Mouse (Mus musculus) ES-E14 (cell line): ENCODE results near the gene Rnf141.

Source experiments
- CHD2 ChIP-seq: IDR thresholded peaks from 2 replicates; pipeline ENCODE4 v1.6.1; 2014; ENCODE audit warnings: mild to moderate bottlenecking, low read depth, low read length, inconsistent platforms
- ZNF384 ChIP-seq: IDR thresholded peaks from 2 replicates; pipeline ENCODE4 v1.6.1; 2012; ENCODE audit warnings: low read depth, low read length, inconsistent platforms

DNA sequence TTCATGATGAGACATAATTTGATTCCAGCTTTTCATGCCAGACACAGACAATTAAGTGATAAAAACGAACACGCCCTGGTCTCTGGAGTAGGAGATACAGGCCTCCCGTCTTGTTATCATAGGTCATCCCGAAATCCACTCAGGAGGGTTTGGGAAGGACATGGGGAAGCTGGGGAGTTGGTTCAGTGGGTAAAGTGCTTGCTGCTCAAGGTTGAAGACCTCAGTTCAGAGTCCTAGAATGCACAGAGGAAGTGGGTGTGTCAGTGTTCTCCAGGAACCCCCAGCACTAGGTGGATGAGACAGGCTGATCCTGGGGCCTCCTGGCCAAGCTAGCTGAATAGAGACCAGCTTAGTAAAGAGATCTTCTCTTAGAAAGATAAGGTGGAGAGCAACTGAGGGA is 73.3 kb downstream of the Rnf141 start:
- TF ChIP-seq CHD2 = no peak
- no peak for TF ChIP-seq ZNF384
